Mouse (Mus musculus) left cerebral cortex, adult 8-10 months (tissue): ENCODE data around the gene Olfr1276. TPM values are rescaled to one million over a fixed set of nuclear protein-coding genes. Genes with fewer than 3 reads are reported as not detected.

Source experiments
- DNase-seq, 2 experiments: peaks; one replicate each; pipeline ENCODE4 v3.0.0; 2022; ENCODE audit warnings: low spot score in 2 of 2
- total RNA-seq, 4 experiments: library from RNA; stranded (reverse); gene quantifications; 2 replicates each; pipeline ENCODE4 v1.2.4; 2022

Olfr1276 gene
- total RNA-seq, result not detected

DNA sequence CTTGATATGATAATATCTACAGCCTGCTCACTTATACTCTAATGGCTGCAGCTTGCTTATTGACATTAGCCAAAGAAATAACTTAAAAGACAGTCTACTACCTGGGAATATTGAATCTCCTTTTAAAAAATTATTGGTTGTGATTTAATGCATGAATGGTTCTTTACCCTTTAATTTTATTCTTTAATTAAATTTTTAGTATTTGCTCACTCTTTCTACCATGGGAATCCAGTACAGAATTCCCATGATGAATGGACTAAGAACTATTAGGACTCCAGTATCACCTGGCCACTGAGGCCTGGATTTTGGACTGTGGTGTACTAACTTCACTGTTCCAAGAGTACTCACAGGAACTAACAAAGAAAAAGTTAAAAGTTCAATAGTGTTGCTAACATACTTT, at the start of gene Olfr1276:
TSS of gene Olfr1276 (plus strand) at position 301 of the 400 bp plus-strand sequence.
- DNase-seq, result no peak

- DNase-seq, result no peak
Observed at GRCm38 (mm10) chr2:111229502-111229901, 24.8 kb upstream of the Olfr1276 start, which contains the start of gene 4930430A15Rik. Gene 4930430A15Rik, minus strand, starts transcription at chr2:111229602.

GRCm38 (mm10) chr2:111235186-111235585, 19.1 kb upstream of the Olfr1276 start, which contains the start of gene Olfr1275:
Gene Olfr1275, minus strand, starts transcription at chr2:111235286.
- no peak for DNase-seq

DNA sequence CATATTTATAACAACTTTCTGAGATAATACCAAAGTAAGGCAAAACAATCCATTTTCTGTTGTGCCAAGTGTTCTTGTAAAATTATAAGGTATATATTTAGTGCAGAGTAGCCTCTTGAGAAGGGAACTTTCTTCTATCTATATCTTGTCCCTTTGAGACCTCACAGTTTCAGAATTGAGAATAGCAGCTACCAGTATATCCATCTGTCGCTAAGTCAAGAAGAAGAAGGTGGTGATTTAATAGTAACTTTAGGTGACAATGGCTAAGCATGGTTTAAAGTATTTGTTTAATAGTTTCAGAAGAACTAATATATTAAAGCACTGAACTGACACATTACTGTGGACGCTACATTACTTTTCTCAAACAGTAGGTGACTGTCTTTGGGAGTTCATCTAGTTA, 19.7 kb downstream of the Olfr1276 start, which contains the start of gene Olfr1277:
TSS of gene Olfr1277 (minus strand) at position 101 of the 400 bp plus-strand sequence.
- no peak for DNase-seq

- no peak for DNase-seq
Observed at GRCm38 (mm10) chr2:111289836-111290235, 35.5 kb downstream of the Olfr1276 start, which contains the start of gene Olfr1278. Gene Olfr1278, plus strand, starts transcription at chr2:111290136.

- no peak for DNase-seq
Observed at GRCm38 (mm10) chr2:111298541-111298940, 44.2 kb downstream of the Olfr1276 start.

DNA sequence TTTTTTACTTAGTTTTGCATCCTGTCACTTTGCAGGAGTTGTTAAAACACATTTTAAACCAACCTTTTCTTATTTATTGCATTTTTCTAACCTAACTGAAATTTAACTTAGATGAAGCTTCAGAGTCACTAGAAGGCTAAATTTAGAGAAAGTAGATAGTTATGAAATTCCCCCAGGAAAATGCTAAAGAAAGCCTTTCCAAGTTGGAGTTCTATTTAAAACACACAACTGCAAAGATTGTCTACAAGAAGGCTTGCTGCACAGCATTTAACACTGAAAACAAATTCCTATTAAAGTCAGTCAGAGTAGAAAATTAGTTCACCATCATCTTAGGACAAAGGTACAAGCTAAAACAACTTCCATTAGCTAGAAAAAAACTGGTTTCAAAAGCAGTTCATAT, 46.1 kb downstream of the Olfr1276 start, which contains the start of gene Olfr1279:
TSS of gene Olfr1279 (plus strand) at position 262 of the 400 bp plus-strand sequence.
- no peak for DNase-seq

Other genes starting within 250 kb of the Olfr1276 start
- not detected for gene Gm13941, start 148.5 kb upstream of the Olfr1276 start, total RNA-seq
- gene Gm15130, start 101.6 kb upstream of the Olfr1276 start, total RNA-seq, result not detected
- gene 4930430A15Rik, start 24.9 kb upstream of the Olfr1276 start, total RNA-seq, result not detected
- gene Olfr1275, start 19.2 kb upstream of the Olfr1276 start, total RNA-seq, result not detected
- gene Olfr1277, start 19.6 kb downstream of the Olfr1276 start, total RNA-seq, result not detected
- gene Olfr1278, start 35.6 kb downstream of the Olfr1276 start, total RNA-seq, result not detected
- gene Olfr1279, start 46.1 kb downstream of the Olfr1276 start, total RNA-seq, result not detected
- not detected for gene Olfr1280, start 59.5 kb downstream of the Olfr1276 start, total RNA-seq
- gene Olfr1281, start 72.0 kb downstream of the Olfr1276 start, total RNA-seq, result not detected
- gene Olfr1282, start 81.6 kb downstream of the Olfr1276 start, total RNA-seq, result not detected
- gene Olfr1283, start 112.3 kb downstream of the Olfr1276 start, total RNA-seq, result not detected
- gene Olfr1284, start 121.0 kb downstream of the Olfr1276 start, total RNA-seq, result not detected
- gene Olfr1286, start 168.6 kb downstream of the Olfr1276 start, total RNA-seq, result not detected
- gene Olfr1287, start 194.6 kb downstream of the Olfr1276 start, total RNA-seq, result not detected
- gene Olfr1288, start 219.6 kb downstream of the Olfr1276 start, total RNA-seq, result not detected
- gene Olfr1289, start 226.3 kb downstream of the Olfr1276 start, total RNA-seq, result not detected
- gene Olfr1290, start 239.3 kb downstream of the Olfr1276 start, total RNA-seq, result not detected
- gene Olfr1291-ps1, start 242.7 kb downstream of the Olfr1276 start, total RNA-seq, result not detected